Comparison of ENCODE assay signal across 9 mouse cellular contexts in genomic region chr2:93811812-93812211, GRCm38 (mm10). TPM values are rescaled to one million over a fixed set of nuclear protein-coding genes. Genes with fewer than 3 reads are reported as not detected.
DNase-seq lines count a peak whose midpoint lies in the region; ATAC-seq and TF ChIP-seq lines count a peak whose summit lies in the region.
"Had no signal": no experiment of that assay in that cellular context is flagged by ENCODE, and none has a peak within 500 bp of the region (broad histone marks: within the 10 kb centered on the region; RNA-seq: fewer than 3 reads in every experiment).

No protein-coding gene starts in this region.

- H3K4me2 ChIP-seq in kidney, embryonic 16.5 days (replicated peaks; ENCODE audit: low read depth, low read length), result no peak overlapping the region
- H3K4me2 ChIP-seq: midbrain, embryonic 12.5 days had no signal

- peak; percentile 81 for TF ChIP-seq CTCF in cortical plate, adult 2 months (IDR thresholded peaks at IDR 0.05; ENCODE audit: extremely low read depth, insufficient read depth, low read length)

- no peak overlapping the region for H3K9ac ChIP-seq in kidney, embryonic 16.5 days (replicated peaks; ENCODE audit: low read length)
- H3K9ac ChIP-seq: midbrain, embryonic 12.5 days had no signal

- H3K36me3 ChIP-seq in kidney, embryonic 16.5 days (ENCODE audit: insufficient read depth, low read length), result peaks cover 27% of the 10 kb centered on the region

- no peaks in the 10 kb centered on the region for H3K4me1 ChIP-seq in kidney, embryonic 16.5 days (ENCODE audit: insufficient read depth, low read length)
- no peaks in the 10 kb centered on the region for H3K4me1 ChIP-seq in cortical plate, adult 2 months (ENCODE audit: control insufficient read depth, insufficient read depth, low read length)
- H3K4me1 ChIP-seq: midbrain, embryonic 12.5 days had no signal

- no peak overlapping the region for H3K4me3 ChIP-seq in kidney, embryonic 16.5 days (ENCODE audit: low read length)
- no peak overlapping the region for H3K4me3 ChIP-seq in cortical plate, adult 2 months (ENCODE audit: insufficient read depth, low read length)
- H3K4me3 ChIP-seq: midbrain, embryonic 12.5 days had no signal

- WGBS in kidney, embryonic 16.5 days, result 42% methylated on average over 4 of the region's 4 CpGs

- no peaks in the 10 kb centered on the region for H3K9me3 ChIP-seq in kidney, embryonic 16.5 days (ENCODE audit: low read length)
- H3K9me3 ChIP-seq: midbrain, embryonic 12.5 days had no signal

- peak; percentile 67 for DNase-seq in kidney, adult 18-20 months
- peak; percentile 80 for DNase-seq in ZHBTc4 (ENCODE audit: low read depth, low spot score)
- DNase-seq in kidney, postnatal 25 days, result peak; percentile 64 to 84
- DNase-seq in natural killer cell, adult 2 months (ENCODE audit: low spot score in 2 of 2), result peak; percentile 37 to 63
- DNase-seq in urinary bladder, postnatal 36 days (ENCODE audit: low spot score in 2 of 2), result peak; percentile 20 to 42

- no peak for ATAC-seq in kidney, embryonic 16.5 days (ENCODE audit: low FRiP score, low TSS enrichment)
- peak; percentile 75 for ATAC-seq in CD4-positive, CD25-positive, alpha-beta regulatory T cell, adult 4 months

- no peaks in the 10 kb centered on the region for H3K27me3 ChIP-seq in kidney, embryonic 16.5 days (ENCODE audit: insufficient read depth, low read length)
- H3K27me3 ChIP-seq: midbrain, embryonic 12.5 days had no signal

- H3K27ac ChIP-seq in kidney, embryonic 16.5 days (ENCODE audit: low read length), result no peak overlapping the region
- no peak overlapping the region for H3K27ac ChIP-seq in cortical plate, adult 2 months (ENCODE audit: insufficient read depth, low read length)
- H3K27ac ChIP-seq: midbrain, embryonic 12.5 days had no signal

- no peak for TF ChIP-seq POLR2A in cortical plate, adult 2 months (IDR thresholded peaks at IDR 0.05; ENCODE audit: extremely low read depth, insufficient read depth, low read length)

RNA-seq across cellular contexts. Expression of gene Ext2, which starts 10.6 kb away (rescaled TPM):
- 126 and 128 TPM in 2 replicates for polyA plus RNA-seq in kidney, embryonic 16.5 days (2015; fragmentation: Nextera tagmentation; extraction: Ambion mirVana)
- polyA plus RNA-seq in CD4-positive, CD25-positive, alpha-beta regulatory T cell, adult 4 months (2017; shearing (Covaris generic)), result 10 to 100 TPM; 16.0 to 18.3 TPM
- polyA plus RNA-seq in cortical plate, adult 2 months (2012; rRNA removed), result 32.1 and 34.6 TPM in 2 replicates

RNA-seq across cellular contexts. Expression of gene Accs, which starts 37.9 kb away (rescaled TPM):
- polyA plus RNA-seq in kidney, embryonic 16.5 days (2015; fragmentation: Nextera tagmentation; extraction: Ambion mirVana), result 9.0 and 9.8 TPM in 2 replicates
- polyA plus RNA-seq in CD4-positive, CD25-positive, alpha-beta regulatory T cell, adult 4 months (2017; shearing (Covaris generic)), result 10 to 100 TPM; 11.7 to 21.4 TPM
- 7.3 and 8.8 TPM in 2 replicates for polyA plus RNA-seq in cortical plate, adult 2 months (2012; rRNA removed)

RNA-seq across cellular contexts. Expression of gene Accsl, which starts 57.1 kb away (rescaled TPM):
- not detected in 2 replicates for polyA plus RNA-seq in kidney, embryonic 16.5 days (2015; fragmentation: Nextera tagmentation; extraction: Ambion mirVana)
- polyA plus RNA-seq in CD4-positive, CD25-positive, alpha-beta regulatory T cell, adult 4 months (2017; shearing (Covaris generic)), result not detected
- polyA plus RNA-seq in cortical plate, adult 2 months (2012; rRNA removed), result 0.68 and 0.77 TPM in 2 replicates
